Mouse (Mus musculus) heart, postnatal 0 days (tissue): ENCODE data around the gene Sash3. TPM values are rescaled to one million over a fixed set of nuclear protein-coding genes. Genes with fewer than 3 reads are reported as not detected.
A peak's percentile ranks its signal among the peaks of the same experiment; 100 is the strongest.

ENCODE experiments used
- ATAC-seq: fragments of 200-750 bp; cut with Nextera tagmentation; 2 replicates; pipeline ENCODE4 v1.8.0; 2017; ENCODE audit warnings: low read depth, moderate number of reproducible peaks, moderate library complexity; ENCODE audit not compliant: insufficient read depth
- DNase-seq: peaks from one replicate; pipeline ENCODE4 v3.0.0-alpha.2; 2016; ENCODE audit warnings: low spot score
- H3K27ac ChIP-seq: fragments of 300-500 bp; sonication (generic); 2 replicates; pipeline ENCODE4 v1.5.1; 2014; ENCODE audit warnings: low read depth, mild to moderate bottlenecking
- H3K27me3 ChIP-seq: fragments of 300-500 bp; sonication (generic); 2 replicates; pipeline ENCODE4 v1.6.1; 2014; ENCODE audit warnings: low read length, mixed read lengths; ENCODE audit not compliant: control insufficient read depth, insufficient read depth
- H3K36me3 ChIP-seq: fragments of 300-500 bp; sonication (generic); replicated peaks from 2 replicates; pipeline ENCODE4 v1.6.1; 2014; ENCODE audit warnings: low read length, mixed read lengths; ENCODE audit not compliant: control insufficient read depth, insufficient read depth
- H3K4me1 ChIP-seq: fragments of 300-500 bp; sonication (generic); 2 replicates; pipeline ENCODE4 v1.6.1; 2014; ENCODE audit warnings: antibody characterized with exemption; ENCODE audit not compliant: control insufficient read depth, insufficient read depth
- H3K4me2 ChIP-seq: fragments of 300-500 bp; sonication (generic); 2 replicates; pipeline ENCODE4 v1.6.1; 2014; ENCODE audit warnings: low read depth, mild to moderate bottlenecking, low read length, moderate library complexity
- H3K4me3 ChIP-seq: fragments of 300-500 bp; sonication (generic); 2 replicates; pipeline ENCODE4 v1.5.1; 2014; ENCODE audit warnings: low read depth, low read length
- H3K9ac ChIP-seq: fragments of 300-500 bp; sonication (generic); replicated peaks from 2 replicates; pipeline ENCODE4 v1.6.1; 2014; ENCODE audit warnings: low read depth, low read length, mixed read lengths
- H3K9me3 ChIP-seq: fragments of 300-500 bp; sonication (generic); replicated peaks from 2 replicates; pipeline ENCODE4 v1.6.1; 2016; ENCODE audit warnings: low read length; ENCODE audit not compliant: control insufficient read depth
- CTCF ChIP-seq: IDR thresholded peaks from 2 replicates; pipeline ENCODE4 v1.5.1; 2016; ENCODE audit warnings: antibody characterized with exemption, control low read depth, low read depth
- EP300 ChIP-seq: IDR thresholded peaks from 2 replicates; pipeline ENCODE4 v1.6.1; 2016; ENCODE audit warnings: antibody characterized with exemption, low read depth
- WGBS: fragments of 180-500 bp; shearing (Covaris S2); extraction: QIAGEN DNeasy Blood & Tissue Kit; methylation state at CpG from one replicate; pipeline ENCODE4 v1.1.7; 2014; 5-methylcytosine and 5-hydroxymethylcytosine counted together
- polyA plus RNA-seq: library from polyadenylated mRNA; unstranded; fragments of >200 nt; fragmentation: Nextera tagmentation; extraction: Ambion mirVana; gene quantifications from 2 replicates; pipeline ENCODE4 v1.2.1, GENCODE M21; 2015
- total RNA-seq: library from RNA; depleted of rRNA; stranded (reverse); fragments of >200 nt; gene quantifications from 2 replicates; pipeline ENCODE4 v1.2.3, GENCODE M21; 2014; ENCODE audit warnings: low replicate concordance

Sash3 gene
- total and polyA plus RNA-seq, 2 experiments from 2014 or later: 0.52 to 0.61 TPM

DNA sequence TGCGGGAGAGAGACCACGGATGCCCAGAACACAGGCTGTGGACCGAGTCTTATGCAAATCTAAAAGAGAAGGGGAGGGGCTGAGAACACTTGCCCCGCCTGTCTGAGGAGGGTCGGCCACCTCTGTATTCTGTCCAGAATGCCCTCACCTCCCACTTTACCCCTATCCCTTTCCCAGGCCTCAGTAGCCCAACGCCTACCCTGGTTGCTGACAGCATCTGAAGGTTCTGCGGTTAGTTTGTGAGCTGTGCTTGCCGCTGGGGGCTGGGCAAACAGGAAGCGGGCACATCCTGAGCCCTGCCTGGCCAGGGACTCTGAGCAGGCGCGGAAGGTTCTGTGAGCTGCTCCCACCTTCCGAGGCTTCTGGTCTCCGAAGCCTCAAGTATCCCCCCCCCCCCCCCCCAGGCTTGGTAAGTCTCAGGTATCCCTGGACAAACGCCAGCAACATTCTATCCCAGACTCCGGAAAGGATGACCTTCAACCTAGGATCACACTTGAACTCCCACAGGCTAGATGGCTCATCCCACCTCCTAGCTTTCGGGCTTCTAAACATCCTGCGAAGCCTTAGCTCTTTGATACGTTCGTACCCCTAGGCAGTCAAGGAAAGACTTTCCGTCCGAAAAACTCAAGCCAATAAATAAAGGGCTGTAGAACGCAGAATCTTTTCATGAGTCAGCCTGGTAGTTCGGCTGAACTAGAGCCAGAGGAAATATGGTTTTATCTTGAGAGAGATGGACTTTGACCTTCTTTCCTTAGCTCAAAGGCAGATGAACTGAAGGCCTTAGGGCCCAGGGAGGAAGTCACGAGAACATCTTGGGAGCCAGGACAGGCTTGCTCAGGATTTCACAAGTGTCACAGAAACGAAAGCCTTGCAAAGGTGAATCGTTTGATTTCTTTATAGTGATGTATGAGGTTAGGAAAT is 2.6 kb upstream of the Sash3 start:
- DNase-seq (no peak), ATAC-seq (no peak)
- H3K9me3 ChIP-seq: no peaks in the 10 kb centered on the region
- H3K27ac ChIP-seq: peak overlapping the region; percentile 38; the same call in 1 of the 2 replicates
- whole genome bisulfite sequencing: 39% methylated on average over 24 of the region's 26 CpGs
- H3K4me3 ChIP-seq: peak overlapping the region; percentile 23
- TF ChIP-seq CTCF (no peak), EP300 (no peak)
- H3K27me3 ChIP-seq: no peaks in the 10 kb centered on the region
- no peaks in the 10 kb centered on the region for H3K36me3 ChIP-seq
- H3K4me2 ChIP-seq: peak overlapping the region; percentile 45
- H3K9ac ChIP-seq: peak overlapping the region; percentile 5; the same call in 1 of the 2 replicates
- H3K4me1 ChIP-seq: no peaks in the 10 kb centered on the region; the same call in 1 of the 2 replicates

GRCm38 (mm10) chrX:48147226-48147625 is 990 bp downstream of the Sash3 start:
- TF ChIP-seq EP300 (no peak), CTCF (no peak)
- Histone ChIP-seq H3K27ac (0 out of 2 replicates have a peak overlapping the region, but pooled peaks have one; percentile 7), H3K4me1 (no peaks in the 10 kb centered on the region), H3K9ac (no peak overlapping the region), H3K9me3 (no peaks in the 10 kb centered on the region), H3K4me3 (peak overlapping the region; percentile 18; the same call in 1 of the 2 replicates), H3K27me3 (no peaks in the 10 kb centered on the region), H3K36me3 (no peaks in the 10 kb centered on the region), H3K4me2 (no peak overlapping the region)
- no peak for DNase-seq
- no peak for ATAC-seq
- WGBS: 55% methylated on average over 2 of the region's 2 CpGs

- no peaks in the 10 kb centered on the region for H3K4me1 ChIP-seq
- ATAC-seq: no peak
- TF ChIP-seq CTCF: no peak
- no peak for TF ChIP-seq EP300
- no peaks in the 10 kb centered on the region for H3K9me3 ChIP-seq
- H3K4me3 ChIP-seq: peak overlapping the region; percentile 4; the same call in 1 of the 2 replicates
- H3K9ac ChIP-seq: no peak overlapping the region
- H3K27me3 ChIP-seq: no peaks in the 10 kb centered on the region
- 73% methylated on average over 7 of the region's 7 CpGs for WGBS
- H3K4me2 ChIP-seq: no peak overlapping the region
- H3K27ac ChIP-seq: no peak overlapping the region
- H3K36me3 ChIP-seq: no peaks in the 10 kb centered on the region
- no peak for DNase-seq
Observed at GRCm38 (mm10) chrX:48147741-48148186, 1.5 kb downstream of the Sash3 start.

DNA sequence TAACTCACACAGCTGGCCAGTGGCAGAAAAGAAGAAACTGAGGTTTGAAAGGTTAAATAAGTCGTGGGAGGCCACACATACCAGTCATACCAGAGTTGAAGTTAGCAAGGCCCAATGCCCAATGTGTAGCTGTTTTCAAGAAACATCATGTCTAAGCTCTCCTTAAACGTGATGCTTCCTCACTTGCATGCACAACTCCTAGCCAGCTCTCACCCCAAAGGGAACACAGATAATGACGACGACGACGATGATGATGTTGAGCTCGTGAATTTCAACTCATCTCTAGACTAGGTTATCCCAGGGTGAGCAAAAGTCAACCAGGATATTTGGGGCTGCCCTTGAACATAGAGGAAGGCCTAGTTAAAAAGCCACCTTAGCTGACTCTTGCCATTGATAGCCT is 5.9 kb downstream of the Sash3 start:
- no peak for DNase-seq
- TF ChIP-seq CTCF (no peak), EP300 (no peak)
- WGBS: 66% methylated on average over 7 of the region's 7 CpGs
- Histone ChIP-seq H3K9ac (no peak overlapping the region), H3K27me3 (no peaks in the 10 kb centered on the region), H3K36me3 (no peaks in the 10 kb centered on the region), H3K4me1 (no peaks in the 10 kb centered on the region), H3K9me3 (no peaks in the 10 kb centered on the region), H3K27ac (no peak overlapping the region), H3K4me3 (no peak overlapping the region), H3K4me2 (no peak overlapping the region)
- ATAC-seq: no peak

DNA sequence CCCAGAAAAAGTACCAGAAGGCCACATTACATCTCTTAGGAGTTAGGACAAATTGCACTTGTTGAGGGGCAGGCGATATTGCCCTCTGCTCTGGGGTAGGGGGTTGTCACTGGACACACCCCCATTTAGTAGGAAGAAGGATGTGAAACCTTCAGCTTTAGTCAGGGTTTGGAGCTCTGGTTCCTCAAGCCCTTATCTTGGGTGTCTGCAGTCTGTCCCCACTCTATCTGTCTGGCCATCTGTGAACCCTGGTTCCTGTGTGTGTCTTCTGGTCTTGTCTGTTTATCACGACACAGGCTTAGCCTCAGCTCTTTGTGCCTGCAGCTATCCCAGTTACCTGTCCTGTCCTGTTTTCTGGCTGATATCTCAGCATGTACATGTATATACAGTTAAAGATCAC is 7.2 kb downstream of the Sash3 start:
- no peak overlapping the region for H3K4me2 ChIP-seq
- no peaks in the 10 kb centered on the region for H3K4me1 ChIP-seq
- H3K27ac ChIP-seq: no peak overlapping the region
- 69% methylated on average over 2 of the region's 2 CpGs for WGBS
- H3K27me3 ChIP-seq: no peaks in the 10 kb centered on the region
- H3K9ac ChIP-seq: no peak overlapping the region
- no peak overlapping the region for H3K4me3 ChIP-seq
- H3K36me3 ChIP-seq: no peaks in the 10 kb centered on the region
- TF ChIP-seq CTCF (no peak), EP300 (no peak)
- DNase-seq: no peak
- no peaks in the 10 kb centered on the region for H3K9me3 ChIP-seq
- no peak for ATAC-seq
